Mouse (Mus musculus): ENCODE data around the gene Nt5c3.

- TF ChIP-seq POLR2A (IDR thresholded peaks at IDR 0.05; ENCODE audit: insufficient read length, low read depth) (no peak), POLR2AphosphoS2 (IDR thresholded peaks at IDR 0.05; ENCODE audit: insufficient read length, low read depth) (no peak), SRF (IDR thresholded peaks at IDR 0.05; ENCODE audit: control insufficient read depth, insufficient read length, low read depth) (no peak), CEBPB (IDR thresholded peaks at IDR 0.05; ENCODE audit: insufficient read depth, poor library complexity, severe bottlenecking) (no peak)
These were observed 17.4 kb downstream of the Nt5c3 start for GRCm38 (mm10) chr6:56906121-56906846.
